Mouse (Mus musculus): ENCODE results near the gene Tpbgl. TPM values are rescaled to one million over a fixed set of nuclear protein-coding genes. Genes with fewer than 3 reads are reported as not detected.

Tpbgl gene
- total RNA-seq, 2 experiments from 2014 or later, result 2.9 to 3.3 TPM

- no peak for DNase-seq (ENCODE audit: low spot score in 2 of 2)
These were observed 17.8 kb upstream of the Tpbgl start for GRCm38 (mm10) chr7:99644701-99645100.

GRCm38 (mm10) chr7:99642078-99642477, 15.2 kb upstream of the Tpbgl start:
- DNase-seq (ENCODE audit: low spot score in 2 of 2), result no peak

GRCm38 (mm10) chr7:99641245-99641644, 14.3 kb upstream of the Tpbgl start:
- DNase-seq (ENCODE audit: low spot score in 2 of 2), result peak in 1 of 2 experiments; percentile 39

GRCm38 (mm10) chr7:99633966-99634665, 7.2 kb upstream of the Tpbgl start:
- DNase-seq (ENCODE audit: low spot score in 2 of 2), result no peak

- no peak for DNase-seq (ENCODE audit: low spot score in 2 of 2)
These were observed 5.4 kb upstream of the Tpbgl start for GRCm38 (mm10) chr7:99632286-99632685.

- DNase-seq (ENCODE audit: low spot score in 2 of 2), result no peak
These were observed 463 bp upstream of the Tpbgl start for GRCm38 (mm10) chr7:99627366-99627765.

GRCm38 (mm10) chr7:99625722-99626375, 1.1 kb downstream of the Tpbgl start:
- DNase-seq (ENCODE audit: low spot score in 2 of 2), result peak; percentile 91 to 93

GRCm38 (mm10) chr7:99618860-99619259, 8.0 kb downstream of the Tpbgl start:
- DNase-seq (ENCODE audit: low spot score in 2 of 2), result peak; percentile 40 to 51

- no peak for DNase-seq (ENCODE audit: low spot score in 2 of 2)
These were observed 8.6 kb downstream of the Tpbgl start for GRCm38 (mm10) chr7:99618264-99618663.

- no peak for DNase-seq (ENCODE audit: low spot score in 2 of 2)
These were observed 19.3 kb downstream of the Tpbgl start for GRCm38 (mm10) chr7:99607632-99608031.

GRCm38 (mm10) chr7:99606766-99607165, 20.1 kb downstream of the Tpbgl start:
- DNase-seq (ENCODE audit: low spot score in 2 of 2), result no peak

- no peak for DNase-seq (ENCODE audit: low spot score in 2 of 2)
These were observed 20.6 kb downstream of the Tpbgl start for GRCm38 (mm10) chr7:99606303-99606702.

- DNase-seq (ENCODE audit: low spot score in 2 of 2), result no peak
These were observed 21.8 kb downstream of the Tpbgl start for GRCm38 (mm10) chr7:99605058-99605457.

GRCm38 (mm10) chr7:99603875-99604662, 22.8 kb downstream of the Tpbgl start:
- DNase-seq (ENCODE audit: low spot score in 2 of 2), result peak; percentile 25 to 41

- no peak for DNase-seq (ENCODE audit: low spot score in 2 of 2)
These were observed 28.2 kb downstream of the Tpbgl start for GRCm38 (mm10) chr7:99598722-99599121.

GRCm38 (mm10) chr7:99593868-99594803, 32.8 kb downstream of the Tpbgl start:
- no peak for DNase-seq (ENCODE audit: low spot score in 2 of 2)

GRCm38 (mm10) chr7:99592669-99593068, 34.2 kb downstream of the Tpbgl start:
- DNase-seq (ENCODE audit: low spot score in 2 of 2), result no peak

- no peak for DNase-seq (ENCODE audit: low spot score in 2 of 2)
These were observed 36.3 kb downstream of the Tpbgl start for GRCm38 (mm10) chr7:99590646-99591045.

GRCm38 (mm10) chr7:99590064-99590463, 36.8 kb downstream of the Tpbgl start:
- DNase-seq (ENCODE audit: low spot score in 2 of 2), result peak; percentile 80 to 82

- DNase-seq (ENCODE audit: low spot score in 2 of 2), result no peak
These were observed 40.9 kb downstream of the Tpbgl start for GRCm38 (mm10) chr7:99585976-99586375.

GRCm38 (mm10) chr7:99583625-99584024, 43.3 kb downstream of the Tpbgl start:
- DNase-seq (ENCODE audit: low spot score in 2 of 2), result no peak
